Mouse (Mus musculus): ENCODE results near the gene Syngap1.
A peak's percentile ranks its signal among the peaks of the same experiment; 100 is the strongest.

Gene Syngap1

GRCm38 (mm10) chr17:26995006-26995405 lies 54.0 kb downstream of the Syngap1 start:
- DNase-seq (ENCODE audit: low spot score), result no peak

- DNase-seq (ENCODE audit: low spot score), result no peak
Measured at GRCm38 (mm10) chr17:26995562-26995961, 54.5 kb downstream of the Syngap1 start.

GRCm38 (mm10) chr17:26997661-26998060 lies 56.6 kb downstream of the Syngap1 start:
- DNase-seq (ENCODE audit: low spot score), result no peak

GRCm38 (mm10) chr17:26998283-26998682 lies 57.2 kb downstream of the Syngap1 start:
- DNase-seq (ENCODE audit: low spot score), result no peak

- DNase-seq (ENCODE audit: low spot score), result no peak
Measured at GRCm38 (mm10) chr17:26999996-27000395, 58.9 kb downstream of the Syngap1 start.

- DNase-seq (ENCODE audit: low spot score), result peak; percentile 34
Measured at GRCm38 (mm10) chr17:27001151-27001550, 60.1 kb downstream of the Syngap1 start.

GRCm38 (mm10) chr17:27001889-27002288 lies 60.8 kb downstream of the Syngap1 start:
- DNase-seq (ENCODE audit: low spot score), result no peak

GRCm38 (mm10) chr17:27004431-27004830 lies 63.4 kb downstream of the Syngap1 start:
- peak; percentile 61 for DNase-seq (ENCODE audit: low spot score)

GRCm38 (mm10) chr17:27004903-27005485 lies 63.9 kb downstream of the Syngap1 start:
- no peak for DNase-seq (ENCODE audit: low spot score)

- DNase-seq (ENCODE audit: low spot score), result no peak
Measured at GRCm38 (mm10) chr17:27005644-27006043, 64.6 kb downstream of the Syngap1 start.

- no peak for DNase-seq (ENCODE audit: low spot score)
Measured at GRCm38 (mm10) chr17:27008277-27008676, 67.2 kb downstream of the Syngap1 start.

GRCm38 (mm10) chr17:27011167-27011566 lies 70.1 kb downstream of the Syngap1 start:
- no peak for DNase-seq (ENCODE audit: low spot score)

GRCm38 (mm10) chr17:27011998-27012672 lies 71.1 kb downstream of the Syngap1 start:
- peak; percentile 44 for DNase-seq (ENCODE audit: low spot score)

GRCm38 (mm10) chr17:27012909-27013308 lies 71.9 kb downstream of the Syngap1 start:
- DNase-seq (ENCODE audit: low spot score), result no peak

- peak; percentile 86 for DNase-seq (ENCODE audit: low spot score)
Measured at GRCm38 (mm10) chr17:27017564-27018499, 76.8 kb downstream of the Syngap1 start.

- DNase-seq (ENCODE audit: low spot score), result no peak
Measured at GRCm38 (mm10) chr17:27018555-27019196, 77.6 kb downstream of the Syngap1 start.

GRCm38 (mm10) chr17:27021076-27021475 lies 80.0 kb downstream of the Syngap1 start:
- no peak for DNase-seq (ENCODE audit: low spot score)

- DNase-seq (ENCODE audit: low spot score), result no peak
Measured at GRCm38 (mm10) chr17:27021736-27022135, 80.7 kb downstream of the Syngap1 start.
